Mouse (Mus musculus) spleen, adult 18-20 months (tissue): ENCODE measurements around the gene Ube2a.

Source experiments
- DNase-seq, 2 experiments: peaks; one replicate each; pipeline ENCODE4 v3.0.0; 2022; ENCODE audit warnings: mixed read lengths in 2 of 2

Gene Ube2a

GRCm38 (mm10) chrX:36902321-36903114 is 28.8 kb downstream of the Ube2a start, which contains the start of gene Nkrf:
Gene Nkrf, minus strand, starts transcription at chrX:36902899.
- DNase-seq, result peak; percentile 19 to 20

- peak; percentile 85 to 86 for DNase-seq
These were observed 29.5 kb downstream of the Ube2a start for GRCm38 (mm10) chrX:36903115-36903768.

GRCm38 (mm10) chrX:36906539-36906938 is 32.8 kb downstream of the Ube2a start:
- no peak for DNase-seq

- DNase-seq, result peak in 1 of 2 experiments; percentile 44
These were observed 37.6 kb downstream of the Ube2a start for GRCm38 (mm10) chrX:36911343-36911742.

GRCm38 (mm10) chrX:36917749-36918148 is 44.0 kb downstream of the Ube2a start:
- no peak for DNase-seq

GRCm38 (mm10) chrX:36921346-36921745 is 47.6 kb downstream of the Ube2a start:
- no peak for DNase-seq

GRCm38 (mm10) chrX:36928791-36929190 is 55.1 kb downstream of the Ube2a start:
- DNase-seq, result no peak

- DNase-seq, result no peak
These were observed 56.0 kb downstream of the Ube2a start for GRCm38 (mm10) chrX:36929694-36930093.

GRCm38 (mm10) chrX:36930574-36930973 is 56.9 kb downstream of the Ube2a start:
- DNase-seq, result no peak
